Mouse (Mus musculus) adipocyte (in vitro differentiated cells): ENCODE data around the gene Foxn1.
A peak's percentile ranks its signal among the peaks of the same experiment; 100 is the strongest.

Source experiments
- DNase-seq: peaks from one replicate; pipeline ENCODE4 v3.0.0-alpha.2; 2016; ENCODE audit warnings: low spot score

Foxn1 gene

GRCm38 (mm10) chr11:78386508-78387043, at the start of gene Foxn1:
TSS of gene Foxn1 (minus strand) at chr11:78386558.
- no peak for DNase-seq

DNA sequence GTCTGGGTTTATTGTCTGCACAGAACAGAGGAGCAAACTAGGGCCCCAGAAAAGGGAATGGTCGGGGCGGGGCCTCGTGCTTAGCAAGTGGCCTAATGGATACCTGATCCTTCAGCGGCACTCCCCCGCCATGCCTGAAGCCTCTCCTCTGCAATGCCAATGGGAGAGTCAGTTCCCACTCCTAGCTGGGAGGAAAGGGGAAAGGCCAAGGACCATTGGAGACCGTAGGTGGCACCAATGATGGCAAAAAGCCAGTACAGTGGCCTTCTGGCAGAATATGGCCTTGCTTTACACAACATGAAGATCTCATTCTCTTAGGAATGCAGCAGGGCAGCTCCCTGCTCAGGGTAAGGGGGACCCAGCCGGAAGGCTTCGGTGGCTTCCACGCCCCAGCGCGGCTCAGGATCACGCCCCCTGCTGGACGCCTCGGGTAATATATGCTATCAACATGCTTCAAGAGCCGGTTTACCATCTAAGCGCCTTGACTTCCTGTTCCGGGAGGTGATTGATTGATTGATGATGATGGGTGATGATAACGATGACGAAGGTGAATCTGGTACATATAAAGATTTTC, 49.5 kb upstream of the Foxn1 start:
- DNase-seq = no peak

DNA sequence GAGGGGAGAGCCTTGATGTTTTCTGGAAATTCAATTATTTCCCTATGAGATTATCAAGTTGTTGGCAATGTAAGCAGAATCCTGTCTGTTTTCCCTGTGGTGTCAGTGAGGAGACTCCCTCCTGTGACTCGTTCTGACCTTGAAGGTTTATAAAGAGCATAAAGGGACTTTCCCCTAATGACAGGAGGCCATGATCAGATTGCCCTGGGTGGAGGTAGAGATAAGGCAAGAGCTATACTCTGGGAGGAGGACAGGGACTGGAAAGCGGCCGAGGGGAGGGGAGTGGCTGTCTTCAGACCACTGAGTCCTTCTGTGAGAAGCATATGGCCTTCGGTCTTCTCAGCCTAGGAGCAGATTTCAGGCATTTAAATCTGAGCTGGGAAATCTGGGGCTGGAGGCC, 47.7 kb upstream of the Foxn1 start:
- no peak for DNase-seq

DNA sequence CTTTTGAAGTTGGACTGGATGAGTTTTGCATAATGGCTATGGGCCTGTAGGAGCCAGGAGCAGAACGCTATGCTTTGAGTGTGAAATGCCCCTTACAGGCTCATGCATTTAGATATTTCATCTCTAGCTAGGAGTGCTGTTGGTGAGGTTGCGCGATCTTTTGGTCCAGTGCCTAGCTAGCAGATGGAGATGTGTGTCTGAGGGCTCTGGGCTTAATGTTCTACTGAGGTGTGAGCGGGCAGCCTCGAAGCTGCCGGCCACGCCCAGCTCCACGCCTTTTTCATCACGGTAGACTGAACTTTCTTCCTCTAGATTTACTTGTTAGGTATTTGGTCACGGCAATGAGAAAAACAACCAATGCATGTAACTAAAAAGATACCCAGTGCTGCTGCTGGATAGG, 44.8 kb upstream of the Foxn1 start:
- no peak for DNase-seq

- DNase-seq = no peak
Measured at GRCm38 (mm10) chr11:78430195-78430878, 44.0 kb upstream of the Foxn1 start.

GRCm38 (mm10) chr11:78428309-78428708, 42.0 kb upstream of the Foxn1 start:
- no peak for DNase-seq

- DNase-seq = no peak
Measured at GRCm38 (mm10) chr11:78427655-78428054, 41.3 kb upstream of the Foxn1 start.

- no peak for DNase-seq
Measured at GRCm38 (mm10) chr11:78425572-78425971, 39.2 kb upstream of the Foxn1 start.

DNA sequence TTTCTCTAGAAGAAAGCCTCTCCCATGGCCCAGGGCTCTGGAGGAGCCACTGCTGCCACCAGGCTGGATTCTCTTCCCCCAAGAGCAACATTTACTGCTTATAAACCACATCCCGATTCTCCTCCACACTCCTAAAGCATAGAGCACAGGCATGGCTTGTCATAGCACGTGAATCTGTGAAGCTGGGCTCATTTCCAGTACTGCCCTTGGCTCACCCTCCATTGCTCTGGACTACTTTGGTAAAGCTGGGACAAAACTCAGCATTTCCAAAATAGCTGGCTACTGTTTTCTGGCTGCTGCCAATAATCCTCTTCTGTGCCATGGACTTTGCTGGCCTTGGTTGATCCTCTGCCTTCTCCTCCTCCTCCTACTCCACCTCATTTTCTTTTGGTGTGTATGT, 38.0 kb upstream of the Foxn1 start:
- DNase-seq = peak; percentile 82

DNA sequence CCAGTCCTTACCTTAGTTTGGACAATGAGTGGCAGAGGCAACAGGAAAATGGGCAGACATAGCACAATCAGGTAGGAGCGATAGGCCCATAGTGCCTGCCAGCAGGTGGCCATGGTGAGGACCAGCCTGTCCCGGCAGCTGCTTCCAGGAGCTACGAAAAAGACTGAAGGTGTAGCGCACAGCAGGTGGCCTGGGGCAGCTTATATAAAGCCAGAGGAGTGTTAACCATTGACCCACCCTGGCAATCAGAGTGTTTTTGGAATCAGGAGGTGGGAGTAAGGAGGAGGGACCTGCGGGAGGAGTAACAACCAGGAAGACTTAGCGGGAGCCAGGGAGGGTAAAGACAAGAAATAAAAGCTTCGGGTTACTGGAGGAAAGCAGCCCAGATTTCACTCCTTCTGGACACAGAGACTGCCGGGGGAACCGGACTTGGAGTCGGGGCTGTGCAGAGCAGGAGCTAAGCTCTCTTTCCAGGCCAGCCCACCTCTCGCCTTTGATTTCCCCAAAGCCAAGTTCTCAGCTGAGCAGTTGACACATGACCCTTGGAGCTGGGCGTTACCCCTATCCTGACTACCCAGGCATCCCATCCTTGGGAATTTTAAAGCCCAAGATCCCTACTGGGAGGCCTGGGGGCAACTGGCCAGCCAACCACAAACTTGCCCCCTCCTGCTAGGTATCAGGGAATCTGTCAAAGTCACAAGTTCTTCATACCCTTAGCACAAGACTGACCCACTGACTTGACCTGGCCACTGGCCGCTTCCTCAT, 35.9 kb upstream of the Foxn1 start, which contains the start of gene Slc13a2:
Gene Slc13a2, minus strand, starts transcription at position 163 of the 765 bp plus-strand sequence.
- no peak for DNase-seq

GRCm38 (mm10) chr11:78421201-78422009, 35.0 kb upstream of the Foxn1 start:
- no peak for DNase-seq

- DNase-seq = no peak
Measured at GRCm38 (mm10) chr11:78420263-78420889, 34.0 kb upstream of the Foxn1 start.

DNA sequence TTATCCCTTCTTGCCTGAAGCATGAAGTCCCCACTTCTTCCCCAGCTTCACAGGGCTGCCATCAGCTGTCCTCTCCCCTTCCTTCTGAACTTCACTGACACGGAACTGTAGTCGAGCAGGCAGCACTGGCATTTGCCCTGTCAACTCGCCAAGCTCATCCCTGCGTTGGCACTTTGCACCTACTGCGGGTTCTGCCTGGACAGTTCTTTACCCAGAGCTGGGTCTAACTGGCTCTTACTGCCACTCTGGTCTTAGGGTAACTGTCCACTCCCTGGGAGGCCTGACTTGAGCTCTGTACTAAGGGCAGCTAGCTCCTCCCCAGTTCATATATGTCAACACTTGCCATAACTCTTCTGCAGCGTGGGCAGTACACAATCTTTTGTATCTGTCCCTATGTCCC, 30.5 kb upstream of the Foxn1 start:
- DNase-seq = peak; percentile 29

DNA sequence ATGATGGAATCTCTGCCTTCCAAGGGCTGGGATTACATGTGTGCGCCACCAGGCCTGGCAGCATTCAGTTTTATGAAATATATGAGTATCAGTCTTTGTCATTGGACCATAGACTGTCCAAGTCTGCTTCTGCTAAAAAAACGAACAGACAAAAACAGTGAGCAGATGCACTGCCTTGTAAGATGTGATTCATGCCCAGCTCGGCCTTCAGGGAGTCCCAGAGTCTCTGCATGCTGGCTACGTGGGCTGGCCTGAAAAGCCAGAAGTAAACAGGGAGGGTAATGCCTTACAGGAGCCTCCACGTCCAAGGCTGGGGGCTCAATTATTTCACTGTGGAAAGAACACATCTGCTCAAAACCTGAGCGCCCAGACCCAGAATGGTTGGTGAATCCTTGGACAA, 26.5 kb upstream of the Foxn1 start:
- DNase-seq = no peak

- peak; percentile 62 for DNase-seq
Measured at GRCm38 (mm10) chr11:78412324-78412850, 26.0 kb upstream of the Foxn1 start.

- DNase-seq = peak; percentile 81
Measured at GRCm38 (mm10) chr11:78411606-78412323, 25.4 kb upstream of the Foxn1 start.

- peak; percentile 14 for DNase-seq
Measured at GRCm38 (mm10) chr11:78408256-78409240, 22.2 kb upstream of the Foxn1 start.

DNA sequence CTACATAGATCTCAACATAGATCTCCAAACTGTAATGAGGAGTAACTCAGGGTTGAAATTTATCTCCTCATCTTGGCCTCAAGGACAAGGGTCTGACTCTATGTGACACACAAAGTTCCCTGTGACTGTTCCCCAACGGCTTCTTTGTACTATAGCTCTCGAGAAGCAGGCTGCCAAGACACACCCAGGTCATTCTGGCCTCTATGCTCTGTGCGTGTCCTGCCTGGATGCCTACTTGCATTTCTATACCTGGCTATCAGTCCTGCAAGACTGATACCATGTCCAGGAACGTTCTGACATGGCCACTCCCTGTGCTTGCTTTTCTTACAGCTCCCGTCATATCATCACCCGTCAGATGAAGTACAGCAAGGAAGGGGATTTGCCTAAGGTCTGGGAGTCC, 15.7 kb upstream of the Foxn1 start:
- DNase-seq = no peak

- DNase-seq = no peak
Measured at GRCm38 (mm10) chr11:78401469-78401868, 15.1 kb upstream of the Foxn1 start.
